ENCODE assay signal across 21 mouse cellular contexts in the genomic region with DNA sequence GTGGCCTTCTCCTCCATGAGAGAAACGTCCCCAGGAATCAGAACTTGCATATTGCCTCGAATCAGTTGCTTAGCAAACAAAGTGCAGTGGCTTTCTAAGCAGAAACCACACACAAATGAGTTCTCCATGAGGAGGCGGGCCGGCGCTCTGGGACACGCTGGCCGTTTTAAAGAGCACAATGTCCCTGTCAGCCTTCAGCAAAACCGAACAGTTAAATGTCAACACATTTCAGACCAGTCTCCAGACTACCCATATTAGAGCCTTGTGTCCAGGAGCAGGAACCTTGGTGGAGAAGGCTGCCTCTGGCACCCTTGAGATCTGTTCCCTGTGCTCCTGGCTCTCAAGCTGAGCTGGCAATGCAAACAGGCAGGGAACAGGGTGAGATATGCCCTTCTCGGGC. TPM values are rescaled to one million over a fixed set of nuclear protein-coding genes. Genes with fewer than 3 reads are reported as not detected.
A peak's percentile ranks its signal among the peaks of the same experiment; 100 is the strongest.
DNase-seq lines count a peak whose midpoint lies in the region; ATAC-seq and TF ChIP-seq lines count a peak whose summit lies in the region.
"Had no signal": no experiment of that assay in that cellular context is flagged by ENCODE, and none has a peak within 500 bp of the region (broad histone marks: within the 10 kb centered on the region; RNA-seq: fewer than 3 reads in every experiment).

No protein-coding gene starts in this region.

- no peak for ATAC-seq in heart, embryonic 13.5 days (ENCODE audit: extremely low read depth, insufficient number of reproducible peaks, low FRiP score, low TSS enrichment)
- no peak for ATAC-seq in midbrain, embryonic 13.5 days
- no peak for ATAC-seq in midbrain, postnatal 0 days (ENCODE audit: low FRiP score)
- no peak for ATAC-seq in hindbrain, postnatal 0 days
- ATAC-seq in erythroblast, adult 5-6 weeks (replicated peaks; ENCODE audit: low FRiP score, poor library complexity, severe bottlenecking): no peak

- no peaks in the 10 kb centered on the region for H3K27me3 ChIP-seq in heart, embryonic 13.5 days (replicated peaks)
- no peaks in the 10 kb centered on the region for H3K27me3 ChIP-seq in midbrain, embryonic 13.5 days
- H3K27me3 ChIP-seq in midbrain, postnatal 0 days (ENCODE audit: insufficient read depth, low read length): no peaks in the 10 kb centered on the region
- H3K27me3 ChIP-seq in hindbrain, postnatal 0 days (ENCODE audit: insufficient read depth, low read length): no peaks in the 10 kb centered on the region

- H3K4me2 ChIP-seq in heart, embryonic 13.5 days: no peak overlapping the region
- H3K4me2 ChIP-seq in midbrain, embryonic 13.5 days (replicated peaks): no peak overlapping the region
- H3K4me2 ChIP-seq in midbrain, postnatal 0 days (ENCODE audit: low read depth, low read length, poor library complexity, severe bottlenecking): no peak overlapping the region
- no peak overlapping the region for H3K4me2 ChIP-seq in hindbrain, postnatal 0 days (ENCODE audit: low read depth, low read length)
- H3K4me2 ChIP-seq: embryonic facial prominence, embryonic 12.5 days; liver, embryonic 11.5 days had no signal

- TF ChIP-seq CTCF in midbrain, postnatal 0 days (IDR thresholded peaks at IDR 0.05): no peak
- TF ChIP-seq CTCF in hindbrain, postnatal 0 days (IDR thresholded peaks at IDR 0.05; ENCODE audit: low read depth): no peak

- 55% methylated on average over 9 of the region's 9 CpGs for WGBS in heart, embryonic 13.5 days
- whole genome bisulfite sequencing in midbrain, embryonic 13.5 days: 65% methylated on average over 9 of the region's 9 CpGs
- WGBS in midbrain, postnatal 0 days: 46% methylated on average over 9 of the region's 9 CpGs
- 47% methylated on average over 9 of the region's 9 CpGs for WGBS in hindbrain, postnatal 0 days

- peaks cover 76% of the 10 kb centered on the region for H3K4me1 ChIP-seq in heart, embryonic 13.5 days
- H3K4me1 ChIP-seq in midbrain, embryonic 13.5 days (replicated peaks): peaks cover 62% of the 10 kb centered on the region
- peaks cover 3% of the 10 kb centered on the region; the same call in 1 of the 2 replicates for H3K4me1 ChIP-seq in midbrain, postnatal 0 days (ENCODE audit: insufficient read depth, low read length)
- H3K4me1 ChIP-seq in hindbrain, postnatal 0 days (ENCODE audit: insufficient read depth, low read length): peaks cover 24% of the 10 kb centered on the region; the same call in 1 of the 2 replicates

- 0 out of 2 replicates have a peak overlapping the region, but pooled peaks have one; percentile 12 for H3K9ac ChIP-seq in heart, embryonic 13.5 days
- no peak overlapping the region for H3K9ac ChIP-seq in midbrain, embryonic 13.5 days (replicated peaks)
- H3K9ac ChIP-seq in midbrain, postnatal 0 days (replicated peaks; ENCODE audit: low read length, poor library complexity, severe bottlenecking): no peak overlapping the region
- H3K9ac ChIP-seq in hindbrain, postnatal 0 days (replicated peaks; ENCODE audit: low read length): no peak overlapping the region
- H3K9ac ChIP-seq: embryonic facial prominence, embryonic 12.5 days had no signal

- DNase-seq in heart, adult 11 months: no peak
- DNase-seq in midbrain, postnatal 0 days (ENCODE audit: low spot score): no peak
- DNase-seq in hindbrain, postnatal 0 days (ENCODE audit: low spot score): peak; percentile 35
- no peak for DNase-seq in urinary bladder, postnatal 4 days (ENCODE audit: low spot score in 2 of 2)
- DNase-seq: cerebellum, adult 9-11 months; gastrocnemius, postnatal 14 days; heart, adult 2 months; kidney, adult 18-20 months; kidney, postnatal 14 days; layer of hippocampus, postnatal 36 days; lung, adult 18-20 months; lung, postnatal 14 days; right cerebral cortex, postnatal 25 days; thymus, adult 18-20 months; thymus, postnatal 4 days had no signal

- H3K27ac ChIP-seq in heart, embryonic 13.5 days (replicated peaks): no peak overlapping the region
- 0 out of 2 replicates have a peak overlapping the region, but pooled peaks have one; percentile 19 for H3K27ac ChIP-seq in midbrain, embryonic 13.5 days
- no peak overlapping the region for H3K27ac ChIP-seq in midbrain, postnatal 0 days (ENCODE audit: low read depth, low read length)
- H3K27ac ChIP-seq in hindbrain, postnatal 0 days: peak overlapping the region; percentile 51
- H3K27ac ChIP-seq: embryonic facial prominence, embryonic 12.5 days; heart, adult 2 months; layer of hippocampus, adult 2 months had no signal

- H3K9me3 ChIP-seq in heart, embryonic 13.5 days: no peaks in the 10 kb centered on the region
- no peaks in the 10 kb centered on the region for H3K9me3 ChIP-seq in midbrain, embryonic 13.5 days
- no peaks in the 10 kb centered on the region for H3K9me3 ChIP-seq in midbrain, postnatal 0 days (ENCODE audit: low read length)
- no peaks in the 10 kb centered on the region for H3K9me3 ChIP-seq in hindbrain, postnatal 0 days (ENCODE audit: low read length)
- H3K9me3 ChIP-seq: embryonic facial prominence, embryonic 12.5 days had no signal

- no peak overlapping the region for H3K4me3 ChIP-seq in heart, embryonic 13.5 days
- H3K4me3 ChIP-seq in midbrain, embryonic 13.5 days (replicated peaks): no peak overlapping the region
- no peak overlapping the region for H3K4me3 ChIP-seq in midbrain, postnatal 0 days (ENCODE audit: low read depth, low read length)
- no peak overlapping the region for H3K4me3 ChIP-seq in hindbrain, postnatal 0 days (ENCODE audit: low read length)
- H3K4me3 ChIP-seq: embryonic facial prominence, embryonic 12.5 days; heart, adult 2 months; layer of hippocampus, adult 2 months had no signal

- H3K36me3 ChIP-seq in heart, embryonic 13.5 days: no peaks in the 10 kb centered on the region
- no peaks in the 10 kb centered on the region for H3K36me3 ChIP-seq in midbrain, embryonic 13.5 days
- no peaks in the 10 kb centered on the region for H3K36me3 ChIP-seq in midbrain, postnatal 0 days (ENCODE audit: insufficient read depth, low read length)
- no peaks in the 10 kb centered on the region for H3K36me3 ChIP-seq in hindbrain, postnatal 0 days (ENCODE audit: insufficient read depth, low read length)
- H3K36me3 ChIP-seq: embryonic facial prominence, embryonic 12.5 days had no signal

RNA-seq across cellular contexts. Expression of gene Glod4, which starts 53.7 kb away (rescaled TPM):
- polyA plus RNA-seq in heart, embryonic 13.5 days (2015; fragmentation: Nextera tagmentation; extraction: Ambion mirVana): 114 and 126 TPM in 2 replicates
- polyA plus RNA-seq in midbrain, embryonic 13.5 days (2015; fragmentation: Nextera tagmentation; extraction: Ambion mirVana): 128 TPM in 2 replicates
- total RNA-seq in midbrain, postnatal 0 days (2014; rRNA removed): 63.5 and 80.0 TPM in 2 replicates
- polyA plus RNA-seq in midbrain, postnatal 0 days (2015; fragmentation: Nextera tagmentation; extraction: Ambion mirVana): 116 and 123 TPM in 2 replicates
- total RNA-seq in hindbrain, postnatal 0 days (2014; rRNA removed): 34.2 and 39.8 TPM in 2 replicates
- polyA plus RNA-seq in hindbrain, postnatal 0 days (2015; fragmentation: Nextera tagmentation; extraction: Ambion mirVana): 116 and 118 TPM in 2 replicates
- total RNA-seq in erythroblast, adult 5-6 weeks (2015; ENCODE audit: low replicate concordance): 12.1 and 31.5 TPM in 2 replicates
- total RNA-seq in erythroblast, adult 5-6 weeks (2017; ENCODE audit: low replicate concordance): 16.7 and 55.0 TPM in 2 replicates

RNA-seq across cellular contexts. Expression of gene Mrm3, which starts 53.7 kb away (rescaled TPM):
- polyA plus RNA-seq in heart, embryonic 13.5 days (2015; fragmentation: Nextera tagmentation; extraction: Ambion mirVana): 21.1 and 24.2 TPM in 2 replicates
- 18.6 and 19.0 TPM in 2 replicates for polyA plus RNA-seq in midbrain, embryonic 13.5 days (2015; fragmentation: Nextera tagmentation; extraction: Ambion mirVana)
- total RNA-seq in midbrain, postnatal 0 days (2014; rRNA removed): 13.6 and 15.3 TPM in 2 replicates
- polyA plus RNA-seq in midbrain, postnatal 0 days (2015; fragmentation: Nextera tagmentation; extraction: Ambion mirVana): 23.6 and 26.0 TPM in 2 replicates
- 11.9 and 19.2 TPM in 2 replicates for total RNA-seq in hindbrain, postnatal 0 days (2014; rRNA removed)
- polyA plus RNA-seq in hindbrain, postnatal 0 days (2015; fragmentation: Nextera tagmentation; extraction: Ambion mirVana): 22.5 and 22.8 TPM in 2 replicates
- 2.7 and 4.2 TPM in 2 replicates for total RNA-seq in erythroblast, adult 5-6 weeks (2015; ENCODE audit: low replicate concordance)
- total RNA-seq in erythroblast, adult 5-6 weeks (2017; ENCODE audit: low replicate concordance): 3.2 and 4.7 TPM in 2 replicates

Comparison
In these comparisons a context has a peak if more than half of its experiments do, and no peak if none do; other contexts are left out.
1. H3K27ac ChIP-seq: peak in midbrain, embryonic 13.5 days (single experiment) and hindbrain, postnatal 0 days (single experiment); none in heart, embryonic 13.5 days (single experiment) and midbrain, postnatal 0 days (single experiment).